Mouse (Mus musculus) CH12.LX (cell line): ENCODE measurements at regions not wholly inside any gene's neighbourhood (a gene's known extent, or its start where the extent isn't known, plus 50 kb on each side); places are given as distances from the start of the nearest gene placed in this dataset.

ENCODE experiments used
- CHD2 ChIP-seq: IDR thresholded peaks from 2 replicates; pipeline ENCODE4 v1.6.1; 2011; ENCODE audit warnings: low read length, improper control_type of control experiment
- CTCF ChIP-seq, 2 experiments: IDR thresholded peaks in 1 of 2; conservative IDR thresholded peaks in 1 of 2; 2 replicates each; pipeline ENCODE4 v1.5.1; 2011 to 2012; ENCODE audit warnings: low read depth in 2 of 2, low read length in 2 of 2, improper control_type of control experiment in 1 of 2, inconsistent platforms in 1 of 2, mild to moderate bottlenecking in 1 of 2, moderate library complexity in 1 of 2
- E2F4 ChIP-seq: IDR thresholded peaks from 2 replicates; pipeline ENCODE4 v1.6.1; 2011; ENCODE audit warnings: low read depth, low read length, improper control_type of control experiment; ENCODE audit not compliant: insufficient replicate concordance
- EP300 ChIP-seq: IDR thresholded peaks from 2 replicates; pipeline ENCODE4 v1.6.1; 2011; ENCODE audit warnings: low read length, improper control_type of control experiment
- HCFC1 ChIP-seq: IDR thresholded peaks from 2 replicates; pipeline ENCODE4 v1.6.1; 2012; ENCODE audit warnings: low read depth, mild to moderate bottlenecking, inconsistent platforms, low read length, improper control_type of control experiment
- MEF2A ChIP-seq: IDR thresholded peaks from 2 replicates; pipeline ENCODE4 v1.6.1; 2014; ENCODE audit warnings: low read depth, mild to moderate bottlenecking, inconsistent platforms, low read length, improper control_type of control experiment, borderline replicate concordance
- NRF1 ChIP-seq: IDR thresholded peaks from 2 replicates; pipeline ENCODE4 v1.6.1; 2014; ENCODE audit warnings: low read depth, mild to moderate bottlenecking, inconsistent platforms, low read length, improper control_type of control experiment, moderate library complexity
- POLR2A ChIP-seq: IDR thresholded peaks from 2 replicates; pipeline ENCODE4 v1.6.1; 2011; ENCODE audit warnings: low read depth, mild to moderate bottlenecking, improper control_type of control experiment, low read length
- RCOR1 ChIP-seq: conservative IDR thresholded peaks from 2 replicates; pipeline ENCODE4 v1.6.1; 2012; ENCODE audit warnings: low read depth, mild to moderate bottlenecking, inconsistent platforms, low read length, improper control_type of control experiment
- SMC3 ChIP-seq: IDR thresholded peaks from 2 replicates; pipeline ENCODE4 v1.6.1; 2011; ENCODE audit warnings: low read depth, low read length, improper control_type of control experiment
- TCF12 ChIP-seq: IDR thresholded peaks from 2 replicates; pipeline ENCODE4 v1.6.1; 2014; ENCODE audit warnings: low read depth, mild to moderate bottlenecking, inconsistent platforms, low read length, improper control_type of control experiment
- UBTF ChIP-seq: IDR thresholded peaks from 2 replicates; pipeline ENCODE4 v1.6.1; 2012; ENCODE audit warnings: low read depth, mild to moderate bottlenecking, inconsistent platforms, low read length, improper control_type of control experiment, moderate library complexity
- USF1 ChIP-seq: IDR thresholded peaks from 2 replicates; pipeline ENCODE4 v1.6.1; 2014; ENCODE audit warnings: low read depth, mild to moderate bottlenecking, inconsistent platforms, low read length, improper control_type of control experiment
- ZC3H11A ChIP-seq: IDR thresholded peaks from 2 replicates; pipeline ENCODE4 v1.6.1; 2012; ENCODE audit warnings: low read depth, mild to moderate bottlenecking, inconsistent platforms, low read length, improper control_type of control experiment

DNA sequence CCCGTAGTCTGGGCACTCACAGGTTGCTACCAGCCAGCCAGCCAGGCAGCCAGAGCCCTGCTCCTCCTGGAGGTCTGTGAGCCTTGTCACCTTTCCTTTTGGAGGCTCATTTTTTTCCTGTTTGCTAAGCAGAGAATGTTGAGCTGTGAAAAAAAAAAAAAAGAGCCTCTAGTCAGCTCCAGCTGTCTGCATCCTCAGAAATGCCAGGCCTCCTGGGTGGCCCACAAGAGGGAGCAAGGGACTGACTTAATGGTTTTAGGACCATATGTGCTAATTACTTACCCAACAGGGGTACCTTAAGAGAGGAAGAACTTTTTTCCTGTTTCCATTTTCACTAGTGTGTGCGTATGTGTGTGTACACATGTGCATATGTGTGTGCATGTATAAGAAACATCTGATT, 94.8 kb upstream of the Spata13 start:
- TF ChIP-seq HCFC1 (no peak), RCOR1 (no peak), ZC3H11A (no peak), POLR2A (no peak), CHD2 (no peak), EP300 (no peak), USF1 (no peak), CTCF (conservative IDR thresholded peaks at IDR 0.05 in 1 of 2, IDR thresholded peaks at IDR 0.05 in 1 of 2; ENCODE audit: low read depth in 2 of 2, low read length in 2 of 2) (0 out of 4 replicates have a peak, but pooled peaks of 1 of the 2 experiments have one; percentile 4), E2F4 (no peak), SMC3 (no peak), NRF1 (no peak), TCF12 (no peak), MEF2A (no peak), UBTF (no peak)
